Mouse (Mus musculus) left cerebral cortex, postnatal 10 days (tissue): ENCODE data around the gene Slc4a4. TPM values are rescaled to one million over a fixed set of nuclear protein-coding genes. Genes with fewer than 3 reads are reported as not detected.

Experiments
- total RNA-seq, 2 experiments: library from RNA; stranded (reverse); gene quantifications; 2 replicates each; pipeline ENCODE4 v1.2.3; 2021

Slc4a4 gene
- total RNA-seq, 2 experiments from 2014 or later: 101 to 106 TPM

Other genes starting within 250 kb of the Slc4a4 start
- gene Grsf1, start 210.6 kb upstream of the Slc4a4 start, total RNA-seq: 10 to 100 TPM; 79.8 to 84.1 TPM
- 10 to 100 TPM; 32.3 to 35.2 TPM for gene Mob1b, start 166.0 kb upstream of the Slc4a4 start, total RNA-seq
- gene Dck, start 121.8 kb upstream of the Slc4a4 start, total RNA-seq: 10 to 100 TPM; 19.5 to 20.3 TPM